Mouse (Mus musculus) hindlimb bud, embryonic 11.5 days (tissue): Measurements from ENCODE around the gene Ndufs3.

ENCODE experiments used
- DNase-seq: peaks from one replicate; pipeline ENCODE4 v3.0.0-alpha.2; 2012; ENCODE audit warnings: low read depth, low spot score; ENCODE audit errors: extremely low spot score

Gene Ndufs3

GRCm38 (mm10) chr2:90861486-90861885, 43.1 kb downstream of the Ndufs3 start:
- DNase-seq: no peak

- DNase-seq: no peak
Observed at GRCm38 (mm10) chr2:90850401-90850800, 54.2 kb downstream of the Ndufs3 start.

GRCm38 (mm10) chr2:90848331-90848730, 56.3 kb downstream of the Ndufs3 start:
- DNase-seq: no peak

- DNase-seq: peak; percentile 18
Observed at GRCm38 (mm10) chr2:90847681-90848050, 57.0 kb downstream of the Ndufs3 start.

- DNase-seq: peak; percentile 89
Observed at GRCm38 (mm10) chr2:90846955-90847680, 57.5 kb downstream of the Ndufs3 start, which contains the start of gene Mtch2. TSS of gene Mtch2 (plus strand) at chr2:90847155.

GRCm38 (mm10) chr2:90846597-90846954, 58.1 kb downstream of the Ndufs3 start:
- DNase-seq: no peak

GRCm38 (mm10) chr2:90846171-90846570, 58.5 kb downstream of the Ndufs3 start:
- no peak for DNase-seq

GRCm38 (mm10) chr2:90845234-90845633, 59.4 kb downstream of the Ndufs3 start:
- no peak for DNase-seq
